Mouse (Mus musculus): ENCODE measurements around the gene Eif4ebp2. TPM values are rescaled to one million over a fixed set of nuclear protein-coding genes. Genes with fewer than 3 reads are reported as not detected.
"Not testable (repeated sequence)": the region's sequence is repeated elsewhere in the genome, so short reads cannot be mapped to it uniquely, and the experiment has no call there.

Gene Eif4ebp2
- polyA plus RNA-seq, 1 experiment from 2014 or later, result 50.3 TPM

DNA sequence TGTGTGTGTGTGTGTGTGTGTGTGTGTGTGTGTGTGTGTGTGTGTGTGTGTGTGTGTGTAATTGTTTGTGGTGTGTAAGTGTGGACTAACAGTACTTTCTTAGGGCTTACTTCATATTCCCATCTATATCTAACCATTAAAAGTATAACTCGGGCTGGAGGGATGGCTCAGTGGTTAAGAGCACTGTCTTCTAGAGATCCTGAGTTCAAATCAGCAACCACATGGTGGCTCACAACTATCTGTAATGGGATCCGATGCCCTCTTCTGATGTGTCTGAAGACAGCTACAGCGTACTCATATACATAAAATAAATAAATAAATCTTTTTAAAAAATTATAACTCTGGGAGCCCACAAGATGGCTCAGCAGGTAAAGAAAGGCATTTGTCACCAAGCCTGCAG lies 710 bp upstream of the Eif4ebp2 start:
- not testable (repeated sequence) for H3K27me3 ChIP-seq; H3K9ac ChIP-seq; H3K36me3 ChIP-seq; H3K9me3 ChIP-seq; H3K27ac ChIP-seq (replicated peaks)
- Histone ChIP-seq H3K4me2 (0 out of 2 replicates have a peak overlapping the region, but pooled peaks have one; percentile 96), H3K4me1 (replicated peaks) (peaks cover 37% of the 10 kb centered on the region), H3K4me3 (0 out of 2 replicates have a peak overlapping the region, but pooled peaks have one; percentile 93)
- peak; percentile 11 for ATAC-seq (ENCODE audit: low read depth)
- WGBS, result 78% methylated on average over 3 of the region's 3 CpGs

GRCm38 (mm10) chr10:61451931-61452617 lies 387 bp downstream of the Eif4ebp2 start:
- WGBS, result under 1% methylated on average over 52 of the region's 62 CpGs
- Histone ChIP-seq H3K27ac (replicated peaks) (peak overlapping the region; percentile 88), H3K4me2 (peak overlapping the region; percentile 96), H3K9ac (peak overlapping the region; percentile 97), H3K27me3 (no peaks in the 10 kb centered on the region), H3K36me3 (no peaks in the 10 kb centered on the region), H3K4me3 (peak overlapping the region; percentile 93), H3K4me1 (replicated peaks) (peaks cover 48% of the 10 kb centered on the region), H3K9me3 (0 out of 2 replicates have a peak, but pooled peaks cover 3% of the 10 kb centered on the region)
- ATAC-seq (ENCODE audit: low read depth), result peak; percentile 74

- peak overlapping the region; percentile 93 for H3K4me3 ChIP-seq
- H3K9ac ChIP-seq, result peak overlapping the region; percentile 97
- H3K27ac ChIP-seq (replicated peaks), result peak overlapping the region; percentile 88
- H3K4me1 ChIP-seq (replicated peaks), result peaks cover 54% of the 10 kb centered on the region
- no peak for ATAC-seq (ENCODE audit: low read depth)
- 0 out of 2 replicates have a peak, but pooled peaks cover 3% of the 10 kb centered on the region for H3K9me3 ChIP-seq
- peak overlapping the region; percentile 96 for H3K4me2 ChIP-seq
- 7% methylated on average over 8 of the region's 8 CpGs for WGBS
- H3K27me3 ChIP-seq, result no peaks in the 10 kb centered on the region
- H3K36me3 ChIP-seq, result no peaks in the 10 kb centered on the region
These were observed 964 bp downstream of the Eif4ebp2 start for GRCm38 (mm10) chr10:61451463-61451930.

GRCm38 (mm10) chr10:61448834-61449233 lies 3.6 kb downstream of the Eif4ebp2 start:
- Histone ChIP-seq H3K9me3 (no peaks in the 10 kb centered on the region), H3K4me3 (no peak overlapping the region), H3K27ac (replicated peaks) (no peak overlapping the region), H3K36me3 (no peaks in the 10 kb centered on the region), H3K4me1 (replicated peaks) (peaks cover 77% of the 10 kb centered on the region), H3K4me2 (no peak overlapping the region), H3K9ac (no peak overlapping the region), H3K27me3 (no peaks in the 10 kb centered on the region)
- no peak for ATAC-seq (ENCODE audit: low read depth)
- WGBS, result 90% methylated on average over 3 of the region's 3 CpGs

- Histone ChIP-seq H3K27ac (replicated peaks) (peak overlapping the region; percentile 9; the same call in 1 of the 2 replicates), H3K4me3 (no peak overlapping the region), H3K9ac (0 out of 2 replicates have a peak overlapping the region, but pooled peaks have one; percentile 26), H3K4me2 (no peak overlapping the region), H3K27me3 (no peaks in the 10 kb centered on the region), H3K36me3 (no peaks in the 10 kb centered on the region), H3K9me3 (no peaks in the 10 kb centered on the region), H3K4me1 (replicated peaks) (peaks cover 88% of the 10 kb centered on the region)
- 84% methylated on average over 10 of the region's 10 CpGs for WGBS
- no peak for ATAC-seq (ENCODE audit: low read depth)
These were observed 4.7 kb downstream of the Eif4ebp2 start for GRCm38 (mm10) chr10:61447581-61448353.

DNA sequence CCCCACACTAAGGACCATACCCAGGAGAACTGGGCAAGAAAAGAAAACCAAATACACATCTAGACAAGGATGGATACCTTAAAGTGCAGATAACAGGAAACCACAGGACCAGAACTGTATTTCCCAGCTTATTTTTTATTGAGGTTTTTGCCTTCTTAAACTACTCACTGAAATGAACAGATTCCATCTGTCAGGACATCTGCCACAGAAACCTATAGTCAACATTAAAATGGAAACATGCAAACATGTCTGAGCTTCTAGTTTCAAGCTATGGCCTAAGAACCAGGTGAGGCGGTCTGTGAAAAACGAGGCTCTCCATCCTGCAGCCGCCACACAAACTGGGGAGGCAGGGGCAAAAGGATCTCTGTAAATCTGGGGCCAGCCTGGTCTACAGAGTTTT lies 7.4 kb downstream of the Eif4ebp2 start:
- Histone ChIP-seq H3K4me1 (replicated peaks) (peaks cover 74% of the 10 kb centered on the region), H3K27me3 (no peaks in the 10 kb centered on the region), H3K4me2 (no peak overlapping the region), H3K9me3 (no peaks in the 10 kb centered on the region), H3K36me3 (no peaks in the 10 kb centered on the region), H3K27ac (replicated peaks) (no peak overlapping the region), H3K4me3 (no peak overlapping the region), H3K9ac (0 out of 2 replicates have a peak overlapping the region, but pooled peaks have one; percentile 6)
- no peak for ATAC-seq (ENCODE audit: low read depth)
- 76% methylated on average over 3 of the region's 3 CpGs for WGBS

DNA sequence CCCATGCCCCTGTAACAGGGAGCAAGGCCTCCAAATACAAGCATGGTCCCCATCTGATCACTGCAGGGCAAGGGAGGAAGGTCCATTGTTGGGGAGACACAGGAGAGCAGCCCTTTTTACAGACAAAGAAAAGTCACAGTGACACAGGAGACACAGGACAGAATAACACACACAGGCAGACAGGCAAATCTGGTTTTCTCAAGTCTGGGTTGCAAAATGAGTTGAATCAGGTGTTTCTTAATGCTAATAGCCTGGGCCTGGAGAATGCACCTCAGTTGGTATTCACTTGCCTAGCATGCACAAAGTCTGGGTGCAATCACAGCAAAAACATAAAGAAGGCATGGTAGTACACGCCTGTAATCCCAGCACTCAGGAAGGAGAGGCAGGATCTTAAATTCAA lies 8.6 kb downstream of the Eif4ebp2 start:
- Histone ChIP-seq H3K4me1 (replicated peaks) (peaks cover 62% of the 10 kb centered on the region), H3K9ac (no peak overlapping the region), H3K4me2 (no peak overlapping the region), H3K36me3 (no peaks in the 10 kb centered on the region), H3K9me3 (no peaks in the 10 kb centered on the region), H3K4me3 (no peak overlapping the region), H3K27me3 (no peaks in the 10 kb centered on the region), H3K27ac (replicated peaks) (peak overlapping the region; percentile 49; the same call in 1 of the 2 replicates)
- no peak for ATAC-seq (ENCODE audit: low read depth)
- WGBS, result 81% methylated on average over 1 of the region's 1 CpGs

- no peaks in the 10 kb centered on the region for H3K36me3 ChIP-seq
- H3K9ac ChIP-seq, result no peak overlapping the region
- no peak overlapping the region for H3K4me3 ChIP-seq
- WGBS, result 60% methylated on average over 6 of the region's 6 CpGs
- H3K4me2 ChIP-seq, result no peak overlapping the region
- no peak for ATAC-seq (ENCODE audit: low read depth)
- H3K27me3 ChIP-seq, result no peaks in the 10 kb centered on the region
- H3K27ac ChIP-seq (replicated peaks), result peak overlapping the region; percentile 49; the same call in 1 of the 2 replicates
- peaks cover 58% of the 10 kb centered on the region for H3K4me1 ChIP-seq (replicated peaks)
- H3K9me3 ChIP-seq, result no peaks in the 10 kb centered on the region
These were observed 9.0 kb downstream of the Eif4ebp2 start for GRCm38 (mm10) chr10:61443456-61443855.

DNA sequence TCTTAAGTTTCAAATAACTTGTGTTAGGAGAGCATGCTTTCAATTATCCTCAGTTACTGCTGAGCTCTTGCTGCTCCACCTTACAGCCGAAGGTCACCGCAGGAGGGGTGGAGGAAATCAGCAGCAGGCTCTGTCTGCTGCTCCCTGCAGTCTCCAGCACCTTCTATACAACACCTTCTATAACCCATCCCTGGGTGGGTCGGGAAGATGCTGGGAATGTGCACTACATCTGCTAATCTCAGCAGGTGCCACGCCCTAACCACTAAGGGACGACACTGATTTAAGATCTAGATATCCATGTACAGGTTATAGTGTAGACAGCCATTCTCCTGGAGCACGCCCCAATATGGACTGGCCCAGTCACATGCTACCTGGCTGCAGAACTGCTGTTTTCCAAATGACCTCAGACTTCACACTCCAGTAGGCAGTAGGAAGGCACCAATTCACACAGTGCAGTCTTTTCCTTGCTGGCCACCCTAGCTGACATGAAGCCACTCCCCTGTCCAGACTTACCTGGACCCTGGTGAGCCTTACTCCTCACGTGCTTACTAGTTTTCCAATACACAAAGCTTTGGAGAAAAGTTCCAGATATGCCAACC lies 12.2 kb downstream of the Eif4ebp2 start:
- Histone ChIP-seq H3K27me3 (no peaks in the 10 kb centered on the region), H3K27ac (replicated peaks) (no peak overlapping the region), H3K4me3 (no peak overlapping the region), H3K9ac (no peak overlapping the region), H3K4me1 (replicated peaks) (peaks cover 30% of the 10 kb centered on the region), H3K9me3 (no peaks in the 10 kb centered on the region), H3K4me2 (no peak overlapping the region), H3K36me3 (peaks cover under 1% of the 10 kb centered on the region; the same call in 1 of the 2 replicates)
- no peak for ATAC-seq (ENCODE audit: low read depth)
- WGBS, result 92% methylated on average over 7 of the region's 7 CpGs

- Histone ChIP-seq H3K9ac (no peak overlapping the region), H3K9me3 (no peaks in the 10 kb centered on the region), H3K27me3 (no peaks in the 10 kb centered on the region), H3K4me2 (no peak overlapping the region), H3K4me3 (no peak overlapping the region), H3K36me3 (peaks cover 55% of the 10 kb centered on the region), H3K27ac (replicated peaks) (no peak overlapping the region), H3K4me1 (replicated peaks) (peaks cover 14% of the 10 kb centered on the region)
- 93% methylated on average over 9 of the region's 9 CpGs for WGBS
- ATAC-seq (ENCODE audit: low read depth), result no peak
These were observed 21.1 kb downstream of the Eif4ebp2 start for GRCm38 (mm10) chr10:61431375-61431774.

DNA sequence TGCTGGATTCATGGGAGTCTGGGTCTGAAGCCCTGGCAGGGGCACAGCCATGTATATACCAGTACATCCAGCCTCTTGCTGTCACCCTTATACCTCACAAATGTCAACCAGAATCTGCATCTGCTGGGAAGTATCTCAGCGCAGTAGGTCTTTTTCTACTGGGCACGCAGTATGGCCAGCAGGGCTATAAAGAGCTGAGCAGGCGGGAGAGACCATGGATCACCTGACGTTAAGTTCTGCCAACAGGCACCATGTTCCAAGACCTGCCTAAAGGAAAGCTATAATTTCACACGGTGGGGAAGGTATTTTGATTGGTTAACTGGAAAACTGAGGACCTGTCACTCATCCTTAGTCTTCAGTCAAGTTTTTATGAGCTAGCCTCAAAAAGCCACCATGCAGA lies 23.4 kb downstream of the Eif4ebp2 start:
- 93% methylated on average over 5 of the region's 5 CpGs for WGBS
- peaks cover 30% of the 10 kb centered on the region for H3K4me1 ChIP-seq (replicated peaks)
- no peaks in the 10 kb centered on the region for H3K27me3 ChIP-seq
- ATAC-seq (ENCODE audit: low read depth), result no peak
- no peak overlapping the region for H3K4me2 ChIP-seq
- no peaks in the 10 kb centered on the region for H3K9me3 ChIP-seq
- H3K36me3 ChIP-seq, result peaks cover 43% of the 10 kb centered on the region
- H3K9ac ChIP-seq, result 0 out of 2 replicates have a peak overlapping the region, but pooled peaks have one; percentile 12
- no peak overlapping the region for H3K4me3 ChIP-seq
- peak overlapping the region; percentile 64 for H3K27ac ChIP-seq (replicated peaks)

DNA sequence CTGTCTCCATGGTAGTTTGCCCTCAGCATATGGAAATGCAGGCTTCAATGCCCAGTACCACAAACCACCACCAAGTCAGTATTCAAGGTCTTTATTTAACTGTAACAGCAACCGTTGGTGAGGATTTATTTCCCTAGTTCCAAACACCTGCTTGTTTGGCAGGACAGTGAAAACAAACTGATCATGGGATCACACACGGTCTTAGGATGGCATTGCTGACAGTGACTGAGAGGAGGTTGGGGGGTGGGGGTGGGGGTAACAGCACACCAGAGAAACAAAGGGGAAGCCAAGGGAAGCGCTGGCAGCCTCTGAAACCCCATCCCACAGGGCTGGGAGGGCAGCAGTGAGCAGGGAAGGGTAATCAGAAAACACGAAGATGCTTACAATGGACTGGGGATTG lies 24.0 kb downstream of the Eif4ebp2 start:
- no peak overlapping the region for H3K4me2 ChIP-seq
- peaks cover 36% of the 10 kb centered on the region for H3K36me3 ChIP-seq
- ATAC-seq (ENCODE audit: low read depth), result peak; percentile 63; the same call in 1 of the 2 replicates
- no peaks in the 10 kb centered on the region for H3K27me3 ChIP-seq
- H3K9me3 ChIP-seq, result no peaks in the 10 kb centered on the region
- 33% methylated on average over 4 of the region's 4 CpGs for WGBS
- peak overlapping the region; percentile 64 for H3K27ac ChIP-seq (replicated peaks)
- no peak overlapping the region for H3K4me3 ChIP-seq
- 0 out of 2 replicates have a peak overlapping the region, but pooled peaks have one; percentile 12 for H3K9ac ChIP-seq
- H3K4me1 ChIP-seq (replicated peaks), result peaks cover 30% of the 10 kb centered on the region
